Mouse (Mus musculus): Measurements from ENCODE around the gene Scel. TPM values are rescaled to one million over a fixed set of nuclear protein-coding genes. Genes with fewer than 3 reads are reported as not detected.
"Not testable (repeated sequence)": the region's sequence is repeated elsewhere in the genome, so short reads cannot be mapped to it uniquely, and the experiment has no call there.

The Scel gene
- 0.22 and 0.38 TPM in 2 replicates for polyA plus RNA-seq (2016; fragmentation: Nextera tagmentation; extraction: Ambion mirVana)

- WGBS: 26% methylated on average over 14 of the region's 14 CpGs
- peaks cover 14% of the 10 kb centered on the region for H3K4me1 ChIP-seq
- H3K27me3 ChIP-seq (ENCODE audit: low read depth, poor library complexity, severe bottlenecking): no peaks in the 10 kb centered on the region; the same call in 1 of the 2 replicates
- no peak for DNase-seq (ENCODE audit: low spot score)
- no peak within 1 kb of the TSS; the same call in 1 of the 2 replicates for H3K4me3 ChIP-seq
- no peaks in the 10 kb centered on the region for H3K36me3 ChIP-seq
- H3K27ac ChIP-seq (replicated peaks): peak within 1 kb of the TSS; percentile 2; the same call in 1 of the 2 replicates
- no peaks in the 10 kb centered on the region for H3K9me3 ChIP-seq (replicated peaks)
Measured at GRCm38 (mm10) chr14:103512802-103513472, at the start of gene Scel. TSS of gene Scel (plus strand) at chr14:103513342.

GRCm38 (mm10) chr14:103468691-103469463 lies 44.3 kb upstream of the Scel start:
- no peak for DNase-seq (ENCODE audit: low spot score)
- no peaks in the 10 kb centered on the region for H3K27me3 ChIP-seq (ENCODE audit: low read depth, poor library complexity, severe bottlenecking)
- peaks cover 14% of the 10 kb centered on the region for H3K4me1 ChIP-seq
- no peak overlapping the region for H3K27ac ChIP-seq (replicated peaks)
- no peaks in the 10 kb centered on the region for H3K36me3 ChIP-seq
- no peaks in the 10 kb centered on the region for H3K9me3 ChIP-seq (replicated peaks)
- H3K4me3 ChIP-seq: no peak overlapping the region
- 89% methylated on average over 12 of the region's 12 CpGs for WGBS

GRCm38 (mm10) chr14:103469464-103470015 lies 43.6 kb upstream of the Scel start:
- Histone ChIP-seq H3K36me3 (no peaks in the 10 kb centered on the region), H3K4me3 (no peak overlapping the region), H3K4me1 (peaks cover 14% of the 10 kb centered on the region), H3K27me3 (ENCODE audit: low read depth, poor library complexity, severe bottlenecking) (no peaks in the 10 kb centered on the region), H3K9me3 (replicated peaks) (no peaks in the 10 kb centered on the region), H3K27ac (replicated peaks) (no peak overlapping the region)
- WGBS: 71% methylated on average over 12 of the region's 12 CpGs
- no peak for DNase-seq (ENCODE audit: low spot score)

GRCm38 (mm10) chr14:103471074-103471778 lies 41.9 kb upstream of the Scel start:
- Histone ChIP-seq H3K4me1 (peaks cover 14% of the 10 kb centered on the region), H3K9me3 (replicated peaks) (no peaks in the 10 kb centered on the region), H3K27me3 (ENCODE audit: low read depth, poor library complexity, severe bottlenecking) (no peaks in the 10 kb centered on the region), H3K4me3 (no peak overlapping the region), H3K27ac (replicated peaks) (no peak overlapping the region), H3K36me3 (no peaks in the 10 kb centered on the region)
- DNase-seq (ENCODE audit: low spot score): no peak
- WGBS: 61% methylated on average over 3 of the region's 3 CpGs

GRCm38 (mm10) chr14:103471806-103472553 lies 41.2 kb upstream of the Scel start:
- Histone ChIP-seq H3K4me1 (peaks cover 14% of the 10 kb centered on the region), H3K27ac (replicated peaks) (0 out of 2 replicates have a peak overlapping the region, but pooled peaks have one; percentile 6), H3K36me3 (no peaks in the 10 kb centered on the region), H3K27me3 (ENCODE audit: low read depth, poor library complexity, severe bottlenecking) (no peaks in the 10 kb centered on the region), H3K9me3 (replicated peaks) (no peaks in the 10 kb centered on the region), H3K4me3 (no peak overlapping the region)
- WGBS: 72% methylated on average over 7 of the region's 7 CpGs
- DNase-seq (ENCODE audit: low spot score): no peak

- no peak for DNase-seq (ENCODE audit: low spot score)
- peaks cover 14% of the 10 kb centered on the region for H3K4me1 ChIP-seq
- H3K27ac ChIP-seq (replicated peaks): no peak overlapping the region
- H3K36me3 ChIP-seq: no peaks in the 10 kb centered on the region
- 87% methylated on average over 2 of the region's 2 CpGs for WGBS
- no peaks in the 10 kb centered on the region for H3K27me3 ChIP-seq (ENCODE audit: low read depth, poor library complexity, severe bottlenecking)
- H3K4me3 ChIP-seq: no peak overlapping the region
- H3K9me3 ChIP-seq (replicated peaks): no peaks in the 10 kb centered on the region
Measured at GRCm38 (mm10) chr14:103472554-103472905, 40.6 kb upstream of the Scel start.

- Histone ChIP-seq H3K9me3 (replicated peaks) (no peaks in the 10 kb centered on the region), H3K4me3 (no peak overlapping the region), H3K27ac (replicated peaks) (no peak overlapping the region), H3K36me3 (no peaks in the 10 kb centered on the region), H3K27me3 (ENCODE audit: low read depth, poor library complexity, severe bottlenecking) (no peaks in the 10 kb centered on the region), H3K4me1 (peaks cover 14% of the 10 kb centered on the region)
- WGBS: 81% methylated on average over 7 of the region's 7 CpGs
- no peak for DNase-seq (ENCODE audit: low spot score)
Measured at GRCm38 (mm10) chr14:103475312-103475711, 37.8 kb upstream of the Scel start.

GRCm38 (mm10) chr14:103476232-103476631 lies 36.9 kb upstream of the Scel start:
- WGBS: 75% methylated on average over 3 of the region's 3 CpGs
- not testable (repeated sequence) for DNase-seq (ENCODE audit: low spot score); H3K36me3 ChIP-seq; H3K9me3 ChIP-seq (replicated peaks); H3K4me3 ChIP-seq; H3K27ac ChIP-seq (replicated peaks); H3K27me3 ChIP-seq (ENCODE audit: low read depth, poor library complexity, severe bottlenecking)
- peaks cover 11% of the 10 kb centered on the region for H3K4me1 ChIP-seq

GRCm38 (mm10) chr14:103477281-103477680 lies 35.9 kb upstream of the Scel start:
- DNase-seq (ENCODE audit: low spot score): no peak
- no peaks in the 10 kb centered on the region for H3K27me3 ChIP-seq (ENCODE audit: low read depth, poor library complexity, severe bottlenecking)
- H3K4me1 ChIP-seq: peaks cover under 1% of the 10 kb centered on the region
- no peak overlapping the region for H3K4me3 ChIP-seq
- no peak overlapping the region for H3K27ac ChIP-seq (replicated peaks)
- 90% methylated on average over 3 of the region's 3 CpGs for WGBS
- H3K9me3 ChIP-seq (replicated peaks): no peaks in the 10 kb centered on the region
- no peaks in the 10 kb centered on the region for H3K36me3 ChIP-seq

- H3K9me3 ChIP-seq (replicated peaks): no peaks in the 10 kb centered on the region
- H3K36me3 ChIP-seq: no peaks in the 10 kb centered on the region
- no peaks in the 10 kb centered on the region for H3K27me3 ChIP-seq (ENCODE audit: low read depth, poor library complexity, severe bottlenecking)
- H3K4me3 ChIP-seq: no peak overlapping the region
- H3K27ac ChIP-seq (replicated peaks): no peak overlapping the region
- no peak for DNase-seq (ENCODE audit: low spot score)
- H3K4me1 ChIP-seq: no peaks in the 10 kb centered on the region
- 89% methylated on average over 2 of the region's 2 CpGs for WGBS
Measured at GRCm38 (mm10) chr14:103477959-103478358, 35.2 kb upstream of the Scel start.

GRCm38 (mm10) chr14:103479446-103479845 lies 33.7 kb upstream of the Scel start:
- no peaks in the 10 kb centered on the region for H3K9me3 ChIP-seq (replicated peaks)
- 69% methylated on average over 7 of the region's 7 CpGs for WGBS
- H3K4me1 ChIP-seq: no peaks in the 10 kb centered on the region
- H3K27me3 ChIP-seq (ENCODE audit: low read depth, poor library complexity, severe bottlenecking): no peaks in the 10 kb centered on the region
- no peak overlapping the region for H3K4me3 ChIP-seq
- H3K36me3 ChIP-seq: no peaks in the 10 kb centered on the region
- no peak overlapping the region for H3K27ac ChIP-seq (replicated peaks)
- DNase-seq (ENCODE audit: low spot score): no peak

- Histone ChIP-seq H3K4me3 (no peak overlapping the region), H3K4me1 (no peaks in the 10 kb centered on the region), H3K9me3 (replicated peaks) (no peaks in the 10 kb centered on the region), H3K36me3 (no peaks in the 10 kb centered on the region), H3K27me3 (ENCODE audit: low read depth, poor library complexity, severe bottlenecking) (no peaks in the 10 kb centered on the region), H3K27ac (replicated peaks) (no peak overlapping the region)
- no peak for DNase-seq (ENCODE audit: low spot score)
- 90% methylated on average over 7 of the region's 7 CpGs for WGBS
Measured at GRCm38 (mm10) chr14:103481514-103481913, 31.6 kb upstream of the Scel start.
